ENCODE assay signal across 28 mouse cellular contexts in genomic region chrX:12827299-12827872, GRCm38 (mm10).
DNase-seq lines count a peak whose midpoint lies in the region; ATAC-seq and TF ChIP-seq lines count a peak whose summit lies in the region.
"Had no signal": no experiment of that assay in that cellular context is flagged by ENCODE, and none has a peak within 500 bp of the region (broad histone marks: within the 10 kb centered on the region; RNA-seq: fewer than 3 reads in every experiment).

No protein-coding gene starts in this region.

- 0 out of 2 replicates have a peak, but pooled peaks have one; percentile 34 for ATAC-seq in G1E (ENCODE audit: extremely low read depth, insufficient number of reproducible peaks, low FRiP score, poor library complexity, severe bottlenecking)
- peak; percentile 66 for ATAC-seq in liver, embryonic 13.5 days (ENCODE audit: low read depth)
- peak; percentile 76 for ATAC-seq in megakaryocyte-erythroid progenitor cell, adult 5-6 weeks (replicated peaks; ENCODE audit: low FRiP score, low TSS enrichment, poor library complexity, severe bottlenecking)
- ATAC-seq in hindbrain, postnatal 0 days, result no peak
- no peak for ATAC-seq in midbrain, embryonic 11.5 days (ENCODE audit: low FRiP score)
- ATAC-seq: forebrain, embryonic 13.5 days; inflammation-experienced regulatory T-cells, adult 6 months; midbrain, embryonic 13.5 days; Patski had no signal

- H3K9me3 ChIP-seq in G1E (replicated peaks), result no peaks in the 10 kb centered on the region
- H3K9me3 ChIP-seq in liver, embryonic 13.5 days (replicated peaks), result no peaks in the 10 kb centered on the region
- no peaks in the 10 kb centered on the region for H3K9me3 ChIP-seq in hindbrain, postnatal 0 days (ENCODE audit: low read length)
- no peaks in the 10 kb centered on the region; the same call in 1 of the 2 replicates for H3K9me3 ChIP-seq in midbrain, embryonic 11.5 days (ENCODE audit: control insufficient read depth, low read length)
- H3K9me3 ChIP-seq: forebrain, embryonic 13.5 days; heart, embryonic 12.5 days; limb, embryonic 10.5 days; limb, embryonic 15.5 days; lung, embryonic 15.5 days; midbrain, embryonic 13.5 days had no signal

- no peaks in the 10 kb centered on the region for H3K36me3 ChIP-seq in G1E (replicated peaks)
- no peaks in the 10 kb centered on the region for H3K36me3 ChIP-seq in liver, embryonic 13.5 days
- H3K36me3 ChIP-seq in hindbrain, postnatal 0 days (ENCODE audit: insufficient read depth, low read length), result no peaks in the 10 kb centered on the region
- H3K36me3 ChIP-seq in midbrain, embryonic 11.5 days (ENCODE audit: control insufficient read depth, insufficient read depth, low read length), result no peaks in the 10 kb centered on the region
- H3K36me3 ChIP-seq: heart, embryonic 12.5 days; limb, embryonic 10.5 days; limb, embryonic 15.5 days; lung, embryonic 15.5 days; midbrain, embryonic 13.5 days had no signal

- H3K27me3 ChIP-seq in G1E (ENCODE audit: insufficient read depth, low read length), result no peaks in the 10 kb centered on the region
- no peaks in the 10 kb centered on the region for H3K27me3 ChIP-seq in liver, embryonic 13.5 days
- H3K27me3 ChIP-seq in hindbrain, postnatal 0 days (ENCODE audit: insufficient read depth, low read length), result no peaks in the 10 kb centered on the region
- no peaks in the 10 kb centered on the region for H3K27me3 ChIP-seq in midbrain, embryonic 11.5 days (ENCODE audit: control insufficient read depth, insufficient read depth, low read length)
- H3K27me3 ChIP-seq: forebrain, embryonic 13.5 days; limb, embryonic 15.5 days; lung, embryonic 15.5 days; midbrain, embryonic 13.5 days; Patski had no signal

- no peak overlapping the region for H3K4me2 ChIP-seq in liver, embryonic 13.5 days
- H3K4me2 ChIP-seq in hindbrain, postnatal 0 days (ENCODE audit: low read depth, low read length), result no peak overlapping the region
- H3K4me2 ChIP-seq in midbrain, embryonic 11.5 days, result no peak overlapping the region
- H3K4me2 ChIP-seq: forebrain, embryonic 13.5 days; heart, embryonic 12.5 days; hindbrain, embryonic 14.5 days; limb, embryonic 15.5 days; lung, embryonic 15.5 days; midbrain, embryonic 13.5 days had no signal

- H3K27ac ChIP-seq in liver, embryonic 13.5 days, result no peak overlapping the region
- H3K27ac ChIP-seq in hindbrain, postnatal 0 days, result no peak overlapping the region
- H3K27ac ChIP-seq in midbrain, embryonic 11.5 days (ENCODE audit: low read depth, low read length), result no peak overlapping the region
- H3K27ac ChIP-seq: forebrain, embryonic 13.5 days; hindbrain, embryonic 14.5 days; kidney, postnatal 0 days; limb, embryonic 10.5 days; limb, embryonic 15.5 days; lung, embryonic 15.5 days; midbrain, embryonic 13.5 days had no signal

- TF ChIP-seq CTCF in G1E (IDR thresholded peaks at IDR 0.05; ENCODE audit: low read depth, low read length), result no peak
- no peak for TF ChIP-seq CTCF in hindbrain, postnatal 0 days (IDR thresholded peaks at IDR 0.05; ENCODE audit: low read depth)

- DNase-seq in G1E (ENCODE audit: low spot score), result no peak
- peak; percentile 18 for DNase-seq in c-Kit-positive CD71-positive TER-119-positive erythroid progenitor cells, embryonic 14.5 days (ENCODE audit: low spot score)
- no peak for DNase-seq in liver, embryonic 13.5 days
- DNase-seq in cerebellum, adult 18-20 months, result no peak
- DNase-seq in hindbrain, postnatal 0 days (ENCODE audit: low spot score), result no peak
- no peak for DNase-seq in midbrain, embryonic 11.5 days (ENCODE audit: low spot score, missing footprints)
- DNase-seq: adrenal gland, postnatal 14 days; B cell, adult 2 months; cerebellum, adult 11-12 months; cerebellum, postnatal 10 days; gastrocnemius, postnatal 14 days; heart, adult 18-20 months; heart, postnatal 4 days; kidney, adult 2 months; kidney, postnatal 4 days; layer of hippocampus, adult 9-11 months; thymus, postnatal 4 days had no signal

- peaks cover 24% of the 10 kb centered on the region for H3K4me1 ChIP-seq in G1E (ENCODE audit: insufficient read depth, low read depth, low read length)
- H3K4me1 ChIP-seq in liver, embryonic 13.5 days (replicated peaks), result peaks cover 33% of the 10 kb centered on the region
- H3K4me1 ChIP-seq in hindbrain, postnatal 0 days (ENCODE audit: insufficient read depth, low read length), result no peaks in the 10 kb centered on the region
- no peaks in the 10 kb centered on the region for H3K4me1 ChIP-seq in midbrain, embryonic 11.5 days (ENCODE audit: control insufficient read depth, insufficient read depth, low read length)
- H3K4me1 ChIP-seq: forebrain, embryonic 13.5 days; limb, embryonic 10.5 days; limb, embryonic 15.5 days; lung, embryonic 15.5 days; midbrain, embryonic 13.5 days had no signal

- no peak overlapping the region for H3K9ac ChIP-seq in liver, embryonic 13.5 days
- H3K9ac ChIP-seq in hindbrain, postnatal 0 days (replicated peaks; ENCODE audit: low read length), result no peak overlapping the region
- H3K9ac ChIP-seq in midbrain, embryonic 11.5 days (ENCODE audit: low read length), result no peak overlapping the region
- H3K9ac ChIP-seq: forebrain, embryonic 13.5 days; heart, embryonic 12.5 days; hindbrain, embryonic 14.5 days; limb, embryonic 15.5 days; lung, embryonic 15.5 days; midbrain, embryonic 13.5 days had no signal

- no peak overlapping the region for H3K4me3 ChIP-seq in G1E (ENCODE audit: low read depth, low read length)
- no peak overlapping the region for H3K4me3 ChIP-seq in liver, embryonic 13.5 days (replicated peaks)
- no peak overlapping the region for H3K4me3 ChIP-seq in hindbrain, postnatal 0 days (ENCODE audit: low read length)
- H3K4me3 ChIP-seq in midbrain, embryonic 11.5 days (ENCODE audit: low read depth, low read length), result no peak overlapping the region
- H3K4me3 ChIP-seq: forebrain, embryonic 13.5 days; heart, embryonic 12.5 days; limb, embryonic 10.5 days; limb, embryonic 15.5 days; lung, embryonic 15.5 days; midbrain, embryonic 13.5 days had no signal

- WGBS in liver, embryonic 13.5 days (ENCODE audit: insufficient replicate concordance), result 41% methylated on average over 4 of the region's 4 CpGs
- WGBS in hindbrain, postnatal 0 days, result 76% methylated on average over 4 of the region's 4 CpGs
- WGBS in midbrain, embryonic 11.5 days, result 82% methylated on average over 4 of the region's 4 CpGs

Comparison
In these comparisons a context has a peak if more than half of its experiments do, and no peak if none do; other contexts are left out.
1. ATAC-seq: peak in G1E (single experiment), liver, embryonic 13.5 days (single experiment) and megakaryocyte-erythroid progenitor cell, adult 5-6 weeks (single experiment); none in hindbrain, postnatal 0 days (single experiment) and midbrain, embryonic 11.5 days (single experiment).